Mouse (Mus musculus): ENCODE measurements around the gene Napepld. TPM values are rescaled to one million over a fixed set of nuclear protein-coding genes. Genes with fewer than 3 reads are reported as not detected.

Gene Napepld
- polyA plus RNA-seq, 1 experiment from 2014 or later = 2.3 TPM

GRCm38 (mm10) chr5:21680029-21680428 is 21.2 kb downstream of the Napepld start:
- DNase-seq (ENCODE audit: low spot score) (no peak), ATAC-seq (ENCODE audit: low FRiP score) (no peak)
- 74% methylated on average over 4 of the region's 4 CpGs for WGBS
- no peaks in the 10 kb centered on the region; the same call in none of the 2 replicates for H3K36me3 ChIP-seq (replicated peaks; ENCODE audit: control insufficient read depth, insufficient read depth)
- no peaks in the 10 kb centered on the region for H3K27me3 ChIP-seq (ENCODE audit: control insufficient read depth, insufficient read depth, low read length)
- no peak overlapping the region for H3K4me3 ChIP-seq (replicated peaks; ENCODE audit: low read length)
- no peak overlapping the region for H3K4me2 ChIP-seq (replicated peaks)
- H3K27ac ChIP-seq = no peak overlapping the region
- no peaks in the 10 kb centered on the region for H3K9me3 ChIP-seq (ENCODE audit: control insufficient read depth, low read length)
- no peaks in the 10 kb centered on the region for H3K4me1 ChIP-seq (replicated peaks; ENCODE audit: control insufficient read depth, insufficient read depth, low read length)
- no peak overlapping the region for H3K9ac ChIP-seq

DNA sequence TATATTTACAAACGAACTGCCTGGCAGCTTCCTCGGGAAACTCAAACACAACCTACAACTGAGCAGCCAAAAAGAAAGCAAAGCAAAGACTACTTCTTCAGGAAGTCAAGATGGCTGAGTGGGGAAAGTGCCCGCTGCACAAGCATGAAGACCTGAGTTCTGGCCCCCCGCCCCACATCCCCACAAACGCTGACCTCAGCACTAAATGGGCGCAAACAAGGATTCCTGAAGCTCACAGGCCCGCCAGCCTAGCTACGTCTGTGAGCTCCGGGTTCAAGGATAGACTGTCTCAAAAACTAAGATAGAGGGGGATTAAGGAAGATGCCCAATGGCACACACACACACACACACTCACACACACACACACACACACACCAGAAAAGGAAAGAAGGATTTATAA is 22.8 kb downstream of the Napepld start:
- no peaks in the 10 kb centered on the region for H3K27me3 ChIP-seq (ENCODE audit: control insufficient read depth, insufficient read depth, low read length)
- no peaks in the 10 kb centered on the region for H3K4me1 ChIP-seq (replicated peaks; ENCODE audit: control insufficient read depth, insufficient read depth, low read length)
- H3K36me3 ChIP-seq (replicated peaks; ENCODE audit: control insufficient read depth, insufficient read depth) = no peaks in the 10 kb centered on the region; the same call in none of the 2 replicates
- ATAC-seq (ENCODE audit: low FRiP score) (no peak), DNase-seq (ENCODE audit: low spot score) (no peak)
- H3K27ac ChIP-seq = no peak overlapping the region
- H3K9ac ChIP-seq = no peak overlapping the region
- no peaks in the 10 kb centered on the region for H3K9me3 ChIP-seq (ENCODE audit: control insufficient read depth, low read length)
- no peak overlapping the region for H3K4me3 ChIP-seq (replicated peaks; ENCODE audit: low read length)
- no peak overlapping the region for H3K4me2 ChIP-seq (replicated peaks)
- 97% methylated on average over 9 of the region's 9 CpGs for WGBS

GRCm38 (mm10) chr5:21677939-21678338 is 23.3 kb downstream of the Napepld start:
- DNase-seq (ENCODE audit: low spot score) (no peak), ATAC-seq (ENCODE audit: low FRiP score) (no peak)
- Histone ChIP-seq H3K27me3 (ENCODE audit: control insufficient read depth, insufficient read depth, low read length) (no peaks in the 10 kb centered on the region), H3K36me3 (replicated peaks; ENCODE audit: control insufficient read depth, insufficient read depth) (no peaks in the 10 kb centered on the region; the same call in none of the 2 replicates), H3K27ac (no peak overlapping the region), H3K4me2 (replicated peaks) (no peak overlapping the region), H3K4me3 (replicated peaks; ENCODE audit: low read length) (no peak overlapping the region), H3K9me3 (ENCODE audit: control insufficient read depth, low read length) (no peaks in the 10 kb centered on the region), H3K9ac (no peak overlapping the region), H3K4me1 (replicated peaks; ENCODE audit: control insufficient read depth, insufficient read depth, low read length) (no peaks in the 10 kb centered on the region)
- 95% methylated on average over 6 of the region's 6 CpGs for WGBS

DNA sequence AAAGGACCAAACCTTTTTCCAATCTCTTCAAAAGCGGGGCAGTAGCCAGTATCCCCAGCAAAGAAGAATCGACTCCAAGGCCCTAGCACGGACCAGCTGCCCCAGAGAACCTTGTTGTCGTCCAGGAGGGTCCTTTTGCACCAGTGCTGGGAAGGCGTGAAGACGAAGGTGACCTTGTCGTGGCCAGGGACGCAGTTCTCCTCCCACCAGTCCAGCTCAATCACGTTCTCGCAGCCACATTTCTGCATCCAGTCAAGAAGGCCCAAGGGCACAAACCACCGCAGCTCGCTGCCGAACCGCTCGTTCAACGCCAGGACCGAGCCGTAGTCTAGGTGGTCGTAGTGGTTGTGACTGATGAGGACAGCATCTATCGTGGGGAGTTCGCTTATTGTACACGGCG is 25.7 kb downstream of the Napepld start:
- ATAC-seq (ENCODE audit: low FRiP score) (no peak), DNase-seq (ENCODE audit: low spot score) (no peak)
- Histone ChIP-seq H3K9me3 (ENCODE audit: control insufficient read depth, low read length) (no peaks in the 10 kb centered on the region), H3K9ac (no peak overlapping the region), H3K36me3 (replicated peaks; ENCODE audit: control insufficient read depth, insufficient read depth) (no peaks in the 10 kb centered on the region; the same call in 1 of the 2 replicates), H3K4me3 (replicated peaks; ENCODE audit: low read length) (no peak overlapping the region), H3K27me3 (ENCODE audit: control insufficient read depth, insufficient read depth, low read length) (no peaks in the 10 kb centered on the region), H3K4me1 (replicated peaks; ENCODE audit: control insufficient read depth, insufficient read depth, low read length) (no peaks in the 10 kb centered on the region), H3K4me2 (replicated peaks) (no peak overlapping the region), H3K27ac (no peak overlapping the region)
- WGBS = 96% methylated on average over 23 of the region's 23 CpGs

DNA sequence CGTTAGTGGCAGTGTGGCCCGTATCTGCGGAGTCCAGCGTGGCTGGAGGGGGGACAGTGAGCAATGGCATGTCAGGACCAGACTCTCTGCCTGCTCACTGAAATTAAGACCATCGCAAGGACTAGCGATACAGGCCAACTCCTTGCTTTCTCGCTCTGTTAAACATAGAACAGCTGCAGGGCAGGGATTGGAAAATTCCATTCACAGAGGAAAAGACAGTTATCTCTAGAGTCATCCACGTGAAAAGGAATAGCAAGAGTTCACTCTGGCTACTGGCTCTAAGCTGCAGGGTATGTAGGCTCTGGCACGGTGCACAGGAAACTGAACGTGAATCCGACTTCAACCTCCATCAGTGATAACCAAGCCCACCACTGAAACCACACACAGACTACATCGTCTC is 26.2 kb downstream of the Napepld start:
- H3K4me3 ChIP-seq (replicated peaks; ENCODE audit: low read length) = no peak overlapping the region
- no peak for ATAC-seq (ENCODE audit: low FRiP score)
- no peaks in the 10 kb centered on the region for H3K27me3 ChIP-seq (ENCODE audit: control insufficient read depth, insufficient read depth, low read length)
- H3K9ac ChIP-seq = no peak overlapping the region
- H3K4me2 ChIP-seq (replicated peaks) = no peak overlapping the region
- H3K36me3 ChIP-seq (replicated peaks; ENCODE audit: control insufficient read depth, insufficient read depth) = no peaks in the 10 kb centered on the region; the same call in 1 of the 2 replicates
- no peaks in the 10 kb centered on the region for H3K9me3 ChIP-seq (ENCODE audit: control insufficient read depth, low read length)
- H3K4me1 ChIP-seq (replicated peaks; ENCODE audit: control insufficient read depth, insufficient read depth, low read length) = no peaks in the 10 kb centered on the region
- DNase-seq (ENCODE audit: low spot score) = no peak
- WGBS = 85% methylated on average over 12 of the region's 12 CpGs
- no peak overlapping the region for H3K27ac ChIP-seq

DNA sequence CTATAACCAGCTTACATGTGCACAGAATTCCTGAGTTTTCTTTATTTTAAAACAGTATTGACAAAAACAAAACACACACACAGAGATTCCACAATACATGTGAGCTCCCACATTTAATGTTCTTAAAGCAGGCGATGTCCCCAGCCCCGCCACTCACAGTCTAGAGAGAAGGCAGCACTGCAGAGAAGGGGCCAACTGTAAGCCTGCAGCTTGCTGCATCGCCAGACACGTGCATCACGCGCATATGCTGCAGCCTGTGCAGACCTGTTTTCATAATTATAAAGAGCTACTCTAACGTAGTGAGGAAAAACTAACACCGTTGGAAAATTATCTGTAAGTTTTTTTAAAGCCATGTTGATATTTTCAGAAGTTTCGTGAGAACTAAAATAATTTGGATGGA is 27.5 kb downstream of the Napepld start:
- no peak overlapping the region for H3K4me2 ChIP-seq (replicated peaks)

DNA sequence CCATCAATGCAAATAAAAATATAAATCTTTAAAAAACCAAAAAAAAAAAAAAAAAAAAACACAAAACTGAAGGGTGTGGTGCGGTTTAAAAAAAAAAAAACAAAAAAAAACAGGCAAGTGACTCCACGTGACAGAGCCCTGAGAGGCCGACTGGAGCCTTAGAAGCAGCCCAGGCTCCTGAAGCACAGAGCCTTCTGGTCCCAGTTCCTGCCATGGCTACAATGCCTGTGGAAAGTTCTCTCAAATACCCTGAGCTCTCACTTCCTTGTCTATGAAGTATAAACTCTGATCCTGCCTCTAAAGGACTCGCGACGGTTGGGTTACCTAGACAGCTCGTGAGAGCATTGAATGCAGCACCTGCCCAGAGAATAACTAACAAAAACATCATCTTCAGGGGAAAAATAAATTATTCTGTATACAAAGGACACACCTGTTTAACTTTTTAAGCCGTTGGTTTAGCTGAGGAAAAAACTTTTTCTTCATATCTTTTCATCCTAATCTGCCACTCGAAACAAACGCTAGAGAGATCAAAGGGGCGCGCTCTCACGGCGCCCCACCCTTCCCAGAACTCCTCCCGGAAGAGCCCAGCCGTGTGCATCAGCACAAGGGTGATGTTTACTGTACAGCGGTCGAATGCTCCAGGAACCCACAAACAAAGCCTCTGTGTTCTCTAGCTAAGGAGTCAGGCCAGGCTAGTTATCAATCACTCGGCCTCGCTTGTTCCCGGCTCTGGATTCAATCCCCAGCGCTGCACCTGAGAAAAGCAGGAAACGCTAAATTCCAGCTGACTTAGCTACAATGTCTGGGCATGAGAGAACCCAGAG is 28.2 kb downstream of the Napepld start:
- ATAC-seq (ENCODE audit: low FRiP score) = 0 out of 2 replicates have a peak, but pooled peaks have one; percentile 27
- Histone ChIP-seq H3K9ac (no peak overlapping the region), H3K9me3 (ENCODE audit: control insufficient read depth, low read length) (no peaks in the 10 kb centered on the region), H3K27me3 (ENCODE audit: control insufficient read depth, insufficient read depth, low read length) (no peaks in the 10 kb centered on the region), H3K36me3 (replicated peaks; ENCODE audit: control insufficient read depth, insufficient read depth) (no peaks in the 10 kb centered on the region; the same call in 1 of the 2 replicates), H3K27ac (no peak overlapping the region), H3K4me2 (replicated peaks) (peak overlapping the region; percentile 25), H3K4me3 (replicated peaks; ENCODE audit: low read length) (no peak overlapping the region), H3K4me1 (replicated peaks; ENCODE audit: control insufficient read depth, insufficient read depth, low read length) (no peaks in the 10 kb centered on the region)
- DNase-seq (ENCODE audit: low spot score) = no peak
- WGBS = 58% methylated on average over 23 of the region's 23 CpGs

More for the DNA sequence above, 27.5 kb downstream of the Napepld start:
- no peak overlapping the region for H3K4me3 ChIP-seq (replicated peaks; ENCODE audit: low read length)
- no peaks in the 10 kb centered on the region for H3K27me3 ChIP-seq (ENCODE audit: control insufficient read depth, insufficient read depth, low read length)
- 78% methylated on average over 9 of the region's 9 CpGs for WGBS
- H3K27ac ChIP-seq = no peak overlapping the region
- no peaks in the 10 kb centered on the region for H3K9me3 ChIP-seq (ENCODE audit: control insufficient read depth, low read length)
- H3K9ac ChIP-seq = no peak overlapping the region
- no peaks in the 10 kb centered on the region for H3K4me1 ChIP-seq (replicated peaks; ENCODE audit: control insufficient read depth, insufficient read depth, low read length)
- no peaks in the 10 kb centered on the region; the same call in 1 of the 2 replicates for H3K36me3 ChIP-seq (replicated peaks; ENCODE audit: control insufficient read depth, insufficient read depth)
- DNase-seq (ENCODE audit: low spot score) (no peak), ATAC-seq (ENCODE audit: low FRiP score) (no peak)

DNA sequence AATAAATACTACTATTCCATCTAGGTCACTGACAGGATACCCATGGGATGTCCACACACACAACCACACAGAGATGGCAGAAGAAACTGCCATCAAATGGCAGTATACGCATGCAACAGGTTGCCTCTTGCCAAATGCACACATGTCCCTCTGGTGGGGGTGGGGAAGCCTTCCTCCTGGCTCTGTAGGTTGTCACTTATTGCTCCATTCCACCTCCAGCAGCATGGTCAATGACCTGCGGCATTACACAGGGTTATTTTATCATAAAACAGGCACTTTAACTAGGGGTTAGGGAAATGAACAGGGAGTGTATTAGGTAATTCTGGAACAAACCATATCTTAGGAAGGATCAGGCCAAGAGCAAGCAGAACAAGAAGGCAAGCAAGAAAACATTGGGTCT is 31.9 kb downstream of the Napepld start:
- no peak for DNase-seq (ENCODE audit: low spot score)
- peaks cover 12% of the 10 kb centered on the region; the same call in 1 of the 2 replicates for H3K36me3 ChIP-seq (replicated peaks; ENCODE audit: control insufficient read depth, insufficient read depth)
- no peak overlapping the region for H3K4me2 ChIP-seq (replicated peaks)
- ATAC-seq (ENCODE audit: low FRiP score) = no peak
- no peak overlapping the region for H3K4me3 ChIP-seq (replicated peaks; ENCODE audit: low read length)
- WGBS = 91% methylated on average over 2 of the region's 2 CpGs
- H3K27ac ChIP-seq = no peak overlapping the region
- no peaks in the 10 kb centered on the region for H3K27me3 ChIP-seq (ENCODE audit: control insufficient read depth, insufficient read depth, low read length)
- no peaks in the 10 kb centered on the region for H3K4me1 ChIP-seq (replicated peaks; ENCODE audit: control insufficient read depth, insufficient read depth, low read length)
- no peak overlapping the region for H3K9ac ChIP-seq
- no peaks in the 10 kb centered on the region for H3K9me3 ChIP-seq (ENCODE audit: control insufficient read depth, low read length)

DNA sequence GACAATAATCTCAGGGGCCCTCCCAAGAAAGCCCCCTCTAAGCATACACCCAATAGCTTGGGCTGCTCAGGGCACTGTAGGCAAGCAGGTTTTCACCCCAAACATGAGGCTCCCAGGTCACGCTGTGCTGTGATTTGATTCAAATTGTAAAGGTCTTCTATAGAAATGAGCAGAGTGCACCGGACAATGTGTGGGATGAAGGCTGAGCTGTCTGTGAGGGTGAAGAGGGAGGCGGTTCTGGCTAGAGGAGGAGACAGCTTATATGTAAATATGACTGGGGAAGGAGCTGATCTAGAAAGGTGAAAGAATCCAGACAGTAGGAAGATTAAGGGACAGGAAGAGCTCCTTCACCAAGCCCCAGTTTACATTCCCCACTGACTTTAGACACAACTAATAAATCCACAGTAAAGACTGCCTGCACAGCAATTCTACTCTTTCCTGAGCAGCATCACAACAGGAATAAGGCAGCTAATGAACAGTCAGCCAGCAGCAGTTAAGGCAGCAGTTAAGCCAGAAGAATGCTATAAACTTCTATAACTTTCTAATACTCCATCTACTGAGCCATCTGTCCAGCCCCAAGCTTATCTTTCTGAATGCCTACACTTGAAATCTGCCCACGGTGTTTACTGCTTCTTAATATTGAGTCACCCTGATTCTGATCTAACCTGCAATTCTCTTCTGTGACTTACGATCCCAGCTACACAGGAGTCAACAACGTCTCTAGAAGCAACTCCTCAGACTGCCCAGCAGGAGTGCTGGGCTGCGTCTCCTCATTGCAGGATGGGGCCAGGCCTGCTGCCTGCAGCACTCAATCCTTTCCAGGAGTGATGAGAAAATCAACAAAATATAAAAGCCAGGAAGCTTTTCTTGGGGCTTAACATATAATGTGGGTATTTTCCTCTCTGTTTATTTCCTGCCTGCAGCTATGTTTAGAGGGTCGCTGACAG is 33.7 kb downstream of the Napepld start:
- no peaks in the 10 kb centered on the region for H3K4me1 ChIP-seq (replicated peaks; ENCODE audit: control insufficient read depth, insufficient read depth, low read length)
- ATAC-seq (ENCODE audit: low FRiP score) (no peak), DNase-seq (ENCODE audit: low spot score) (no peak)
- H3K4me3 ChIP-seq (replicated peaks; ENCODE audit: low read length) = no peak overlapping the region
- H3K9me3 ChIP-seq (ENCODE audit: control insufficient read depth, low read length) = no peaks in the 10 kb centered on the region
- no peak overlapping the region for H3K9ac ChIP-seq
- no peak overlapping the region for H3K27ac ChIP-seq
- 56% methylated on average over 8 of the region's 8 CpGs for WGBS
- H3K4me2 ChIP-seq (replicated peaks) = no peak overlapping the region
- H3K36me3 ChIP-seq (replicated peaks; ENCODE audit: control insufficient read depth, insufficient read depth) = peaks cover 24% of the 10 kb centered on the region
- H3K27me3 ChIP-seq (ENCODE audit: control insufficient read depth, insufficient read depth, low read length) = no peaks in the 10 kb centered on the region
